Mouse (Mus musculus): Measurements from ENCODE around the gene Gm17571.
A peak's percentile ranks its signal among the peaks of the same experiment; 100 is the strongest.

Gm17571 gene

GRCm38 (mm10) chr9:13446703-13447285 is at the start of gene Gm17571:
TSS of gene Gm17571 (minus strand) at chr9:13446753.
- no peak for ATAC-seq (ENCODE audit: insufficient number of reproducible peaks, low FRiP score, low TSS enrichment)

DNA sequence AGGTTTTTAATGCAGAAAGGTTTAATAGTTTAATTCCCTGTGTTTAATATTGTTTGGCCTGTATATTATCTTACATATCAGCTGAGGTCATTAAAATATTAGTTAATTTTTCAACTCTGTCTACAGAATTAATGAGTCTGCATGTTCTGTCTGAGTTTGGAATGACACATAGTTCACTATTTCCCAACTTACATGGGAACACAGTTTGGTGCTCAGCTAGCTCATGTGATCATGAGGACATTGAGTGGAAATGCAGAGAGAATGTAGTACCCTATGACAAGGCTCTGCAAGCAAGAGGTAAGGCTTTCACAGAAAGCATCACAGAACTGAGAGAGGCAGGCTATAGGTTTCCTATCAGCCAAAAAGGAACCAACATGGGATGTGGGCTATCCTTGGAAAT is 49.0 kb upstream of the Gm17571 start:
- no peak for ATAC-seq (ENCODE audit: insufficient number of reproducible peaks, low FRiP score, low TSS enrichment)

DNA sequence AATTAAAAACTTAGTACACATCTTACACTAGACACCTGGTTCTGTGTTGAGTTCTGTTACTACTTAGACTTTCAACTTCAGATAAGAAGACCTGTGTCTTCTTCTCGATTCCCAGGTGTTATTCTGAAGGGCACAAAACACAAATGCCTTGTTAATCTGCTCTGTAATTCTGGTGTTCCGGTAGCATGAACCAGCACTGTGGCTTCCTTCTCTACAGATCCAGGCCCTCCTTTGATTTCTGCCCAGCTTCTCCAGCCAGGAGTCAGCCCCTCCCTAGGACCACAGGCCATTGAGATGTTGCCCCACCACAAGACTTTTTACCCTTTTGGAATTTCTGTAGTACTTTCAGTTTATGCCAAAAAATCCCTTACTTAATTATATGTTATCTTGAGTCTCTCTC is 47.2 kb upstream of the Gm17571 start:
- no peak for ATAC-seq (ENCODE audit: insufficient number of reproducible peaks, low FRiP score, low TSS enrichment)

- no peak for ATAC-seq (ENCODE audit: insufficient number of reproducible peaks, low FRiP score, low TSS enrichment)
Measured at GRCm38 (mm10) chr9:13492807-13493206, 46.3 kb upstream of the Gm17571 start.

DNA sequence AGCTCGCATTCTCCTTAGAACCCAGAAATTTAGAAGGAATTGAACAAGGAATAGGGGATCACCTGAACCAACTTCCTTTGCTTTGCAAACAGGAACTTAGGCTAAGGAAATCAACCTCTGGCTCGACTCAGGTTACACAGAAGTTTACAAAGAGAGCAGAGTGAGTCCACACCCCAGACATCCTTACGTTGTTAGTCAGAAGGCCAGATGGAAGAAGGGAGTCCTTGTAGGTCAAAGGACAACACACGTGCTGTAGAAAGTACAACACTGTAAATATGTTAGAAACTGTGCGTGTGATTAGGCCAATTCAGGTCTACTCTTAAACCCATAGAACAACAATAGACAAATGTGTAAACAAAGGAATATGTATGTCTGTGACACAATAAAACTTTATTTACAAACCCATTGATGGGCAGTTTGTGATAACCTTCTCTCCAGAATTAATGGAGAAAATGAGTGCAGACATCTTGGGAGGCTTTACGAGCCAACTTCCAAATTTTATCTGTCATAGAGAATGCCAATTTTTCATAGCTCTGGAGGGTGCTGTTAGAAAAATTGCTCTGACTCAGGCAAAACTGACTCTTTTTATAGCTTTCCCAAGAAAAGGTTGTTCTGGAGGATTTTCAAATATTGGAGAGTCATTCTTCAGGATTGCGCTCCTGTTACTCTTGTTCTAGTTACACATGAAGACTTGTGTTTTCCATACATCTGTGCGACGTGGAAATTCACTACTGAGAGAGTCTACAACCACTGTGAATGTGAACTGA is 45.5 kb upstream of the Gm17571 start:
- ATAC-seq (ENCODE audit: insufficient number of reproducible peaks, low FRiP score, low TSS enrichment), result no peak

DNA sequence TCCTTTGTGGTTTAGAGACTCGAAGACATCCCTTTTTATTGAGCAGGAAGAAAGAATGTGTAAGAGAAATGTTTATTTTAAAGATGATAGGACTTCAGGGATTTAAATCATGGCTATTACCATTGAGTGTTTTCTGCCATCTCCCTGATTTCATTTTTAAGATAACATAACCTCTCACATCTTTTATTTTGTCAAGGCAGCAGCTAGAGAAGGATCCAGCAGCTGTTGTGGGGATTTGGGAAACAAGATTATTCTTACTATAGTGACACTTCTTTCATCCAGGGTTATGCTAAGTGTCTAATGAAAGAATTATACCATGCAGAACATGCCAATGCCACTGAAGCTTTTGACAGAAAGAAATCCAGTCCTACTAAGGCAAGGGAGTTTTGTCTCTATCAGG is 44.6 kb upstream of the Gm17571 start:
- no peak for ATAC-seq (ENCODE audit: insufficient number of reproducible peaks, low FRiP score, low TSS enrichment)

DNA sequence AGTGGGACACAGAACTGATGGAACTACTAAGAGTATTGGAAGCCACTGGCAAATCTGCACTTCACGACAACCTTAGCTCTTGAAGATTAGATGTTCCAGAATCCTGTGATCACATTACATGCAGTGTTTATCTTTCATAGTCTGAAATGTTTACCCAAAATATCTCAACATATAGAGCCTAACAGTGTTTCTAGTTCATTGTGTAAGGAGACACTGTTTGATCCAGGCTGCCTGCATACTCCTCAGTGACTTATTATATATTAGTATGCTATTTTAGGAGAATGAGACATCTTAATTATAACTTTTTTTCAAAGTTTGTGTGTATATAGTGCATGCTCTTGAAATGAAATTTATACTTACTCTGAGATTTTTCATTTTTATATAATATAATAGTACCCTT is 39.4 kb upstream of the Gm17571 start:
- ATAC-seq (ENCODE audit: insufficient number of reproducible peaks, low FRiP score, low TSS enrichment), result no peak

- no peak for ATAC-seq (ENCODE audit: insufficient number of reproducible peaks, low FRiP score, low TSS enrichment)
Measured at GRCm38 (mm10) chr9:13484267-13485240, 38.0 kb upstream of the Gm17571 start.

- no peak for ATAC-seq (ENCODE audit: insufficient number of reproducible peaks, low FRiP score, low TSS enrichment)
Measured at GRCm38 (mm10) chr9:13483199-13484068, 36.9 kb upstream of the Gm17571 start.

GRCm38 (mm10) chr9:13479275-13479674 is 32.7 kb upstream of the Gm17571 start:
- no peak for ATAC-seq (ENCODE audit: insufficient number of reproducible peaks, low FRiP score, low TSS enrichment)

DNA sequence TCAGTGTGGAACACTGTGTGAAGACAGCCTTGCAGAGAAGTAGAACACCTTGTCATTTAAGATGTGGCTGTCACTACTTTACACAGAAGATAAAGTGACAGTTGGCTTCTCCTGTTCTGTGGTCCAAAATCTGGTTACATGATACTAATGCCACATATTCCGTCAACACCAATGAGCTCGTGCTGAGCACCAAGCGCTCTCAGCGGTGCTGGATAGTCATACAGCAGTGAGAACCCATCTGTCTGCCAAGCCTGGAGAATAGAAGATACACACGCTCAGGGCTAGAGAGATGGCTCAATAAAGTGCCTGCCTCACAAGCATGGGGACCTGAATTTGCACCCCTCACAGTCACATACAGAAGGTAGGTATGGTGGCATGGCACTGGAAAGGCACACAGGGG is 28.4 kb upstream of the Gm17571 start:
- ATAC-seq (ENCODE audit: insufficient number of reproducible peaks, low FRiP score, low TSS enrichment), result peak; percentile 81; the same call in 1 of the 2 replicates

DNA sequence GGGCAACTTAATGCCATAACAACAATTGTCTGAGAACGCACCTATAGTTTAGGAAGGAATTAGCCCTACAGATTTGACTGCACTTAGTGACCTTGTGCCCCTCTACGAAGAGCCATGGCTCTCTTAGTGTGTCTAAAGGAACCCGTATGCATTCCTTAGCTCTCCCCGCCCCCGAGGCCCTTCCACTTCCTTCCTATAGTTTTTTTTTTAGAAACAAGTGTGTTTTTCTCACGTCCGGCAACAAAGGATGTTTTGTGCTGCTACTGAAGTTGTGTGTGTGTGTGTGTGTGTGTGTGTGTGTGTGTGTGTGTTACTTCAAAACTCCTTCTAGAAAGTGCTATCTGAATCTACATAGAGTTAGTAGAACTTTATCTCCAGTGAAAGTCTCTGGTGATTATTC is 23.5 kb upstream of the Gm17571 start:
- no peak for ATAC-seq (ENCODE audit: insufficient number of reproducible peaks, low FRiP score, low TSS enrichment)

- ATAC-seq (ENCODE audit: insufficient number of reproducible peaks, low FRiP score, low TSS enrichment), result no peak
Measured at GRCm38 (mm10) chr9:13468778-13469177, 22.2 kb upstream of the Gm17571 start.

DNA sequence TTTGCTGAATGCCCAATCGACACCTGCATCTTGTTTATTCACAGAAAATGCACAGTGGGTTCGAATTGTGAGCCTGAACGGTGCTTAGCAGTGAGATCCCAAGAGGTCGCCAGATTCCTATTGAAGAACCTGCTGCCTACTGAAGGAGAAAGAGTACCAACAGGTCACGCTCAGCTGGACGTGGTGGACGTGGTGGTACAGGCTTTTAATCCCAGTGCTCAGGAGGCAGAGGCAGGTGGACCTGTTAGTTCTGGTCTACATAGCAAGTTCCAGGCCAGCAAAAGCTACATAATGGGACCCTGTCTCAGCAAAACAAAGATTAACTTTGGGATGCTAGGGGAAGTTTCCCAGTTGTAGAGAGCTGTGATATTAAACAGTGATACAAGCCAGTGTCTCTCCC is 21.2 kb upstream of the Gm17571 start:
- ATAC-seq (ENCODE audit: insufficient number of reproducible peaks, low FRiP score, low TSS enrichment), result no peak

DNA sequence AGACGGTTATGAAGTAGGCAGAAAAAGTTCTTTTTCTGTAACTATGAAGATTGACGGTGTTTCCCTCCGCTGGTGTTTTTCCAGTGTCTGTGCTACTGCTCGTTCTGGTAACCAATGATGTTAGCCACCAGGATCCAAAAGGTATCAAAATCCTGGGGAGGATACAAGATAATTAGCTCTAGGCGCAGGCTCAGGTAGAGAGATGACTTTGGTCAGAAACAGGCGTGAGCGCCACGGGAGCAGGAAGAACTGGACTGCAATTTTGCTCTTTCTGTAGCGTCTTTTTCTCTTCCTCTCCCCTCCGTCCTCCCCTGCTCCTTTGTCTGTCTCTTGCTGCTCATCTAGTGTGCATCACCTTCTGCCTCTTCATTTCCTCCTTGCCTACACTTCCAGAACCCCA is 20.3 kb upstream of the Gm17571 start:
- ATAC-seq (ENCODE audit: insufficient number of reproducible peaks, low FRiP score, low TSS enrichment), result no peak

DNA sequence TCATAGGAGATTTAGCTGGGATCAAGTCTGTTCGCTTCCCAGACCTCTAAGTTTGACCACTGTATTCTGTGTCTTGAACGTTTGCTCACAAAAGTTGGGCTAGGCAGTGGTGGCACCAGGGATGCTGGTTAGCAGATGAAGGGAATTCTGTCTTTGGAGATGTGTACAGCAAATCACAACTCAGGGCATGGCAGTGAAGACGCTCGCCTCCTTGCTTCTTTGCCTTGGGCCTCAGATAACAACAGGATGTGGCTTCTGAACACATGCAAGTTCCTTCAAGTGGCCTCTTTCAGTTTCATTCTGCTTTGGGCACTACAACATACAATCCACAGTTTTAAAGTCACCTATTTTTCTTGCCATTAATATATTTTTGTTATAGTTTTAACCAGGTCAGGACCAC is 19.8 kb upstream of the Gm17571 start:
- no peak for ATAC-seq (ENCODE audit: insufficient number of reproducible peaks, low FRiP score, low TSS enrichment)

- no peak for ATAC-seq (ENCODE audit: insufficient number of reproducible peaks, low FRiP score, low TSS enrichment)
Measured at GRCm38 (mm10) chr9:13465358-13466020, 18.9 kb upstream of the Gm17571 start.

GRCm38 (mm10) chr9:13460926-13461325 is 14.4 kb upstream of the Gm17571 start:
- ATAC-seq (ENCODE audit: insufficient number of reproducible peaks, low FRiP score, low TSS enrichment), result no peak

DNA sequence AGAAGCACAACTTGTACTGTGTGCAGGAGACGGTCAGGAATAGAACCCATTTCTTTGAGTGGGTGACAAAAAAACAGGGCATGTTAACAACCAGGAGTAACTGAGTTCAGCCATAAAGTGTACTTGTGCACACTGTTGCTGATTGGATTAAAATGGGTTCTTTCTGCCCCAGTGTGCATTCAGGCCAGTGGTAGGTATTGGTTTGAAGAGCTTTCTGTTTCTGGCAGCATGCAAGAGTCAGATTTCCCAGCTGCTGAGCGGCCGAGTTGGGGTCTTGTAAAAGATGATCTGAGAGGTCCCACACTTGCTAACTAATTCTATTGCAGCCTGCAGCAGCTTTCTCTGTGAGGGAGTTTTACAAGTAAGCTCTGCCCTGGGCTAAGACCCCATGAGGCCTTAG is 13.5 kb upstream of the Gm17571 start:
- no peak for ATAC-seq (ENCODE audit: insufficient number of reproducible peaks, low FRiP score, low TSS enrichment)

DNA sequence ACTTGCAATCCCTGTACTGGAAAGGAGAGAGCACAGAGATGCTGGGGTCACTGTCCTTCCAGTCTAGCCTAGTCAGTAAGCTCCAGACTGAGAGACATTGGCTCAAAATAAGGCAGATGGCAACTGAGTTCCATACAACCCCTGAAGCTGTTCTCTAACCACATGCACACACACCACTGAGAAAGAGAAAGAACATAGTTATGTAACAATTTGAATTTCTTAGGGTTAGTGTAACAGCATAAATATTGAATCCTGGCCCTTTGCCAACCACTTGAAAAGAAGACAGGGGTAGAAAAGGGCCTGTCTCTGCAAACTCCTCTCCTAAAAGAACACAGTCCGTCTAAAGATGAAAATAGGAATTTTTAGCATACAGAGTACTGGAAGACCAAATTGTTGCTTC is 12.8 kb upstream of the Gm17571 start:
- no peak for ATAC-seq (ENCODE audit: insufficient number of reproducible peaks, low FRiP score, low TSS enrichment)

All from cerebellum, adult (tissue).